Comparison of ENCODE assay signal across 7 mouse cellular contexts in genomic region chr2:5845826-5846225, GRCm38 (mm10). TPM values are rescaled to one million over a fixed set of nuclear protein-coding genes. Genes with fewer than 3 reads are reported as not detected.
DNase-seq lines count a peak whose midpoint lies in the region; ATAC-seq lines count a peak whose summit lies in the region.

No protein-coding gene starts in this region.

- peak; percentile 57 for DNase-seq in embryonic facial prominence, embryonic 14.5 days (ENCODE audit: low spot score)
- DNase-seq in thymus, postnatal 14 days = no peak
- no peak for DNase-seq in frontal cortex, postnatal 36 days (ENCODE audit: low spot score in 2 of 2)

- no peaks in the 10 kb centered on the region for H3K27me3 ChIP-seq in megakaryocyte, embryonic 14.5 days (replicated peaks)
- no peaks in the 10 kb centered on the region for H3K27me3 ChIP-seq in embryonic facial prominence, embryonic 14.5 days (replicated peaks; ENCODE audit: control insufficient read depth, insufficient read depth, low read length)
- no peaks in the 10 kb centered on the region for H3K27me3 ChIP-seq in limb, embryonic 12.5 days
- H3K27me3 ChIP-seq in stomach, embryonic 16.5 days (ENCODE audit: control insufficient read depth, insufficient read depth, low read length) = no peaks in the 10 kb centered on the region

- peak overlapping the region; percentile 74 for H3K4me2 ChIP-seq in embryonic facial prominence, embryonic 14.5 days (ENCODE audit: low read depth, low read length)
- peak overlapping the region; percentile 53 for H3K4me2 ChIP-seq in limb, embryonic 12.5 days
- H3K4me2 ChIP-seq in stomach, embryonic 16.5 days (ENCODE audit: low read depth, low read length) = peak overlapping the region; percentile 64

- H3K4me1 ChIP-seq in megakaryocyte, embryonic 14.5 days = peaks cover 48% of the 10 kb centered on the region
- peaks cover 12% of the 10 kb centered on the region for H3K4me1 ChIP-seq in embryonic facial prominence, embryonic 14.5 days (ENCODE audit: control insufficient read depth, insufficient read depth, low read length)
- H3K4me1 ChIP-seq in limb, embryonic 12.5 days (replicated peaks) = peaks cover 13% of the 10 kb centered on the region
- peaks cover 12% of the 10 kb centered on the region for H3K4me1 ChIP-seq in stomach, embryonic 16.5 days (ENCODE audit: control insufficient read depth, insufficient read depth, low read length)

- ATAC-seq in megakaryocyte, adult 5-6 weeks (ENCODE audit: poor library complexity, severe bottlenecking) = no peak
- no peak for ATAC-seq in embryonic facial prominence, embryonic 14.5 days (ENCODE audit: low read depth)
- ATAC-seq in limb, embryonic 12.5 days (ENCODE audit: insufficient number of reproducible peaks, insufficient read depth, low FRiP score, low TSS enrichment, low read depth) = no peak
- ATAC-seq in stomach, embryonic 16.5 days (ENCODE audit: insufficient read depth, low FRiP score) = no peak

- H3K36me3 ChIP-seq in megakaryocyte, embryonic 14.5 days (replicated peaks; ENCODE audit: low read length) = peaks cover 44% of the 10 kb centered on the region
- H3K36me3 ChIP-seq in embryonic facial prominence, embryonic 14.5 days (ENCODE audit: control insufficient read depth, insufficient read depth, low read length) = peaks cover 23% of the 10 kb centered on the region
- H3K36me3 ChIP-seq in limb, embryonic 12.5 days = peaks cover 36% of the 10 kb centered on the region
- peaks cover 7% of the 10 kb centered on the region for H3K36me3 ChIP-seq in stomach, embryonic 16.5 days (ENCODE audit: control insufficient read depth, insufficient read depth, low read length)

- peak overlapping the region; percentile 89 for H3K9ac ChIP-seq in embryonic facial prominence, embryonic 14.5 days (ENCODE audit: low read depth, low read length)
- H3K9ac ChIP-seq in limb, embryonic 12.5 days (replicated peaks) = peak overlapping the region; percentile 81
- H3K9ac ChIP-seq in stomach, embryonic 16.5 days (ENCODE audit: low read length) = peak overlapping the region; percentile 94

- peak overlapping the region; percentile 98 for H3K4me3 ChIP-seq in megakaryocyte, embryonic 14.5 days (replicated peaks)
- H3K4me3 ChIP-seq in embryonic facial prominence, embryonic 14.5 days (ENCODE audit: low read depth, low read length) = peak overlapping the region; percentile 77
- peak overlapping the region; percentile 73 for H3K4me3 ChIP-seq in limb, embryonic 12.5 days (replicated peaks)
- H3K4me3 ChIP-seq in stomach, embryonic 16.5 days (replicated peaks; ENCODE audit: low read length) = peak overlapping the region; percentile 74

- peak overlapping the region; percentile 88 for H3K27ac ChIP-seq in embryonic facial prominence, embryonic 14.5 days (replicated peaks; ENCODE audit: low read depth, low read length)
- H3K27ac ChIP-seq in limb, embryonic 12.5 days = no peak overlapping the region
- H3K27ac ChIP-seq in stomach, embryonic 16.5 days (ENCODE audit: low read length) = peak overlapping the region; percentile 83; the same call in 1 of the 2 replicates

- 21% methylated on average over 4 of the region's 4 CpGs for WGBS in embryonic facial prominence, embryonic 14.5 days
- WGBS in limb, embryonic 12.5 days = 38% methylated on average over 4 of the region's 4 CpGs
- 16% methylated on average over 4 of the region's 4 CpGs for WGBS in stomach, embryonic 16.5 days

- no peaks in the 10 kb centered on the region for H3K9me3 ChIP-seq in megakaryocyte, embryonic 14.5 days
- H3K9me3 ChIP-seq in embryonic facial prominence, embryonic 14.5 days (ENCODE audit: control insufficient read depth, low read length) = no peaks in the 10 kb centered on the region
- H3K9me3 ChIP-seq in limb, embryonic 12.5 days = no peaks in the 10 kb centered on the region
- no peaks in the 10 kb centered on the region for H3K9me3 ChIP-seq in stomach, embryonic 16.5 days (replicated peaks; ENCODE audit: control insufficient read depth, low read length)

RNA-seq across cellular contexts. Expression of gene Cdc123, which starts 0.9 kb away (rescaled TPM):
- 25.9 and 129 TPM in 2 replicates for polyA plus RNA-seq in megakaryocyte, embryonic 14.5 days (2012; ENCODE audit: insufficient read depth, low replicate concordance)
- 91.2 and 110 TPM in 2 replicates for total RNA-seq in megakaryocyte, adult 5-6 weeks (2015)
- total RNA-seq in megakaryocyte, adult 5-6 weeks (2017) = 80.7 and 85.0 TPM in 2 replicates
- 259 and 265 TPM in 2 replicates for polyA plus RNA-seq in embryonic facial prominence, embryonic 14.5 days (2014; fragmentation: Nextera tagmentation; extraction: Ambion mirVana)
- polyA plus RNA-seq in limb, embryonic 12.5 days (2016; fragmentation: Nextera tagmentation; extraction: Ambion mirVana) = 366 and 371 TPM in 2 replicates
- polyA plus RNA-seq in stomach, embryonic 16.5 days (2015; fragmentation: Nextera tagmentation; extraction: Ambion mirVana) = 276 and 278 TPM in 2 replicates

RNA-seq across cellular contexts. Expression of gene Nudt5, which starts 1.0 kb away (rescaled TPM):
- 1.5 and 16.9 TPM in 2 replicates for polyA plus RNA-seq in megakaryocyte, embryonic 14.5 days (2012; ENCODE audit: insufficient read depth, low replicate concordance)
- total RNA-seq in megakaryocyte, adult 5-6 weeks (2015) = 29.2 and 33.5 TPM in 2 replicates
- total RNA-seq in megakaryocyte, adult 5-6 weeks (2017) = 25.1 and 31.2 TPM in 2 replicates
- polyA plus RNA-seq in embryonic facial prominence, embryonic 14.5 days (2014; fragmentation: Nextera tagmentation; extraction: Ambion mirVana) = 53.4 and 57.2 TPM in 2 replicates
- 91.8 and 93.2 TPM in 2 replicates for polyA plus RNA-seq in limb, embryonic 12.5 days (2016; fragmentation: Nextera tagmentation; extraction: Ambion mirVana)
- 66.0 and 69.7 TPM in 2 replicates for polyA plus RNA-seq in stomach, embryonic 16.5 days (2015; fragmentation: Nextera tagmentation; extraction: Ambion mirVana)

RNA-seq across cellular contexts. Expression of gene Gm13199, which starts 16.9 kb away (rescaled TPM):
- not detected in 2 replicates for polyA plus RNA-seq in megakaryocyte, embryonic 14.5 days (2012; ENCODE audit: insufficient read depth, low replicate concordance)
- 0.51 TPM in 1 of 2 replicates, not detected in the other for total RNA-seq in megakaryocyte, adult 5-6 weeks (2015)
- total RNA-seq in megakaryocyte, adult 5-6 weeks (2017) = not detected in 2 replicates
- polyA plus RNA-seq in embryonic facial prominence, embryonic 14.5 days (2014; fragmentation: Nextera tagmentation; extraction: Ambion mirVana) = 1.1 and 1.5 TPM in 2 replicates
- 1.8 and 3.7 TPM in 2 replicates for polyA plus RNA-seq in limb, embryonic 12.5 days (2016; fragmentation: Nextera tagmentation; extraction: Ambion mirVana)
- 1.1 and 1.5 TPM in 2 replicates for polyA plus RNA-seq in stomach, embryonic 16.5 days (2015; fragmentation: Nextera tagmentation; extraction: Ambion mirVana)

RNA-seq across cellular contexts. Expression of gene Sec61a2, which starts 49.4 kb away (rescaled TPM):
- polyA plus RNA-seq in megakaryocyte, embryonic 14.5 days (2012; ENCODE audit: insufficient read depth, low replicate concordance) = 0.56 TPM in 1 of 2 replicates, not detected in the other
- total RNA-seq in megakaryocyte, adult 5-6 weeks (2015) = 11.6 and 12.5 TPM in 2 replicates
- total RNA-seq in megakaryocyte, adult 5-6 weeks (2017) = 4.0 and 5.7 TPM in 2 replicates
- 69.4 and 79.2 TPM in 2 replicates for polyA plus RNA-seq in embryonic facial prominence, embryonic 14.5 days (2014; fragmentation: Nextera tagmentation; extraction: Ambion mirVana)
- polyA plus RNA-seq in limb, embryonic 12.5 days (2016; fragmentation: Nextera tagmentation; extraction: Ambion mirVana) = 97.0 and 104 TPM in 2 replicates
- 66.9 and 70.4 TPM in 2 replicates for polyA plus RNA-seq in stomach, embryonic 16.5 days (2015; fragmentation: Nextera tagmentation; extraction: Ambion mirVana)
